Mouse (Mus musculus) liver, embryonic 14.5 days (tissue): ENCODE measurements around the gene Zbtb44.

Experiments used
- CTCF ChIP-seq: IDR thresholded peaks from 2 replicates; pipeline ENCODE4 v1.5.1; 2016; ENCODE audit warnings: antibody characterized with exemption, low read depth, control low read depth
- EP300 ChIP-seq: IDR thresholded peaks from 2 replicates; pipeline ENCODE4 v1.6.1; 2016; ENCODE audit warnings: antibody characterized with exemption, low read depth

- TF ChIP-seq CTCF (no peak), EP300 (no peak)
Observed at GRCm38 (mm10) chr9:31118520-31119298, 88.3 kb downstream of the Zbtb44 start.
